Mouse (Mus musculus) C2C12 (cell line): Measurements from ENCODE around the gene B3galt5.
A peak's percentile ranks its signal among the peaks of the same experiment; 100 is the strongest.

Experiments
- CEBPB ChIP-seq: IDR thresholded peaks from one replicate; pipeline ENCODE4 v1.6.1; 2011; ENCODE audit warnings: low read depth, mild to moderate bottlenecking, control low read depth, moderate library complexity
- CTCF ChIP-seq: IDR thresholded peaks from one replicate; pipeline ENCODE4 v1.5.1; 2011; ENCODE audit not compliant: control insufficient read depth, insufficient read depth, insufficient read length

GRCm38 (mm10) chr16:96230411-96230810 is 5.2 kb upstream of the B3galt5 start:
- TF ChIP-seq CTCF (peak; percentile 78), CEBPB (no peak)
